Mouse (Mus musculus) Patski (cell line): ENCODE measurements around the gene Pop5. TPM values are rescaled to one million over a fixed set of nuclear protein-coding genes. Genes with fewer than 3 reads are reported as not detected.

Source experiments
- ATAC-seq: fragments of 100-300 bp; one replicate; pipeline ENCODE4 v1.8.0; 2021
- CTCF ChIA-PET: fragments of 350-600 bp; sonication (Branson Sonifier 250); formaldehyde crosslinking; loops from one replicate; lab custom pipeline; 2022; ENCODE audit warnings: inconsistent platforms; lab: Charles Lee
- POLR2A ChIA-PET: fragments of 350-600 bp; sonication (Branson Sonifier 250); formaldehyde crosslinking; loops from one replicate; lab custom pipeline; 2022; ENCODE audit warnings: antibody characterized with exemption, inconsistent platforms; lab: Charles Lee
- DNase-seq: peaks from one replicate; pipeline ENCODE4 v3.0.0-alpha.2; 2011; ENCODE audit warnings: low read depth, low spot score
- H3K27me3 ChIP-seq: fragments of 371-371 bp; one replicate; pipeline ENCODE4 v1.5.1; 2021
- CTCF ChIP-seq: fragments of 100-300 bp; IDR thresholded peaks from one replicate; pipeline ENCODE4 v1.5.1; 2021
- in situ Hi-C: fragments of 300-500 bp; cut with MboI; formaldehyde crosslinking; loops from 3 replicates; pipeline ENCODE4 v1.11.1; 2018; ENCODE audit warnings: low pct_unique_long_range_greater_than_20kb, mixed read lengths
- polyA plus RNA-seq: library from polyadenylated mRNA; unstranded; gene quantifications from one replicate; pipeline ENCODE4 v1.2.3, GENCODE M21; 2021

Pop5 gene
- polyA plus RNA-seq, 1 experiment from 2014 or later: 123 TPM

- ChIA-PET POLR2A (interaction anchor here (0.5 to 1.6 kb wide), 8 partner anchors 10 to 294 kb away, joined by 3 to 5 read pairs (median 4); partner anchors contain the start of genes Dynll1, Gatc and Triap1), CTCF (interaction anchor here (1.3 to 1.5 kb wide), 2 partner anchors 22 to 74 kb away, joined by 3 to 4 read pairs; no protein-coding TSS in a partner anchor)
- H3K27me3 ChIP-seq: no peaks in the 10 kb centered on the region
- peak; percentile 97 for DNase-seq
- peak; percentile 52 for ATAC-seq
- no peak for TF ChIP-seq CTCF
- in situ Hi-C loops: no loop called here
Measured at GRCm38 (mm10) chr5:115272812-115273548, 37.3 kb downstream of the Pop5 start, which contains the start of gene Rnf10. Gene Rnf10, minus strand, starts transcription at chr5:115272898.

GRCm38 (mm10) chr5:115273549-115274135 lies 38.0 kb downstream of the Pop5 start:
- H3K27me3 ChIP-seq: no peaks in the 10 kb centered on the region
- POLR2A ChIA-PET: interaction anchor here (0.6 to 1.5 kb wide), 3 partner anchors 35 to 54 kb away, joined by 4 read pairs; no protein-coding TSS in a partner anchor
- in situ Hi-C loops: no loop called here
- DNase-seq: no peak
- TF ChIP-seq CTCF: no peak
- ATAC-seq: no peak
- CTCF ChIA-PET: interaction anchor here (1.3 to 1.5 kb wide), 2 partner anchors 21 to 74 kb away, joined by 3 to 4 read pairs; no protein-coding TSS in a partner anchor

- no peak for TF ChIP-seq CTCF
- DNase-seq (no peak), ATAC-seq (no peak)
- CTCF ChIA-PET: interaction anchor here (0.9 to 1.1 kb wide), 2 partner anchors 20 to 45 kb away, joined by 4 read pairs; no protein-coding TSS in a partner anchor
- in situ Hi-C loops: no loop called here
- POLR2A ChIA-PET: interaction anchor here (1.5 kb wide), 1 partner anchor 36 kb away, joined by 4 read pairs; no protein-coding TSS in a partner anchor
- no peaks in the 10 kb centered on the region for H3K27me3 ChIP-seq
Measured at GRCm38 (mm10) chr5:115274353-115274752, 38.7 kb downstream of the Pop5 start.

- no peaks in the 10 kb centered on the region for H3K27me3 ChIP-seq
- ATAC-seq: no peak
- ChIA-PET POLR2A (no interaction called here), CTCF (interaction anchor here (0.7 to 1.1 kb wide), 3 partner anchors 19 to 45 kb away, joined by 3 to 4 read pairs (median 4); no protein-coding TSS in a partner anchor)
- no peak for TF ChIP-seq CTCF
- in situ Hi-C loops: no loop called here
- DNase-seq: no peak
Measured at GRCm38 (mm10) chr5:115274771-115275170, 39.1 kb downstream of the Pop5 start.

- DNase-seq (no peak), ATAC-seq (no peak)
- ChIA-PET POLR2A (no interaction called here), CTCF (no interaction called here)
- TF ChIP-seq CTCF: peak; percentile 77
- in situ Hi-C loops: no loop called here
- no peaks in the 10 kb centered on the region for H3K27me3 ChIP-seq
Measured at GRCm38 (mm10) chr5:115275998-115276397, 40.4 kb downstream of the Pop5 start.

- no peak for ATAC-seq
- no peaks in the 10 kb centered on the region for H3K27me3 ChIP-seq
- CTCF ChIA-PET: interaction anchor here (1.5 kb wide), 1 partner anchor 153 kb away, joined by 3 read pairs; no protein-coding TSS in a partner anchor
- POLR2A ChIA-PET: interaction anchor here (1.0 kb wide), 1 partner anchor 23 kb away, joined by 3 read pairs; no protein-coding TSS in a partner anchor
- TF ChIP-seq CTCF: no peak
- in situ Hi-C loops: no loop called here
- no peak for DNase-seq
Measured at GRCm38 (mm10) chr5:115278053-115278452, 42.4 kb downstream of the Pop5 start.

- ATAC-seq (no peak), DNase-seq (no peak)
- in situ Hi-C loops: no loop called here
- ChIA-PET POLR2A (no interaction called here), CTCF (no interaction called here)
- no peaks in the 10 kb centered on the region for H3K27me3 ChIP-seq
- no peak for TF ChIP-seq CTCF
Measured at GRCm38 (mm10) chr5:115278785-115279184, 43.1 kb downstream of the Pop5 start.

- CTCF ChIA-PET: interaction anchor here (1.1 to 1.3 kb wide), 2 partner anchors 11 to 40 kb away, joined by 3 to 5 read pairs; no protein-coding TSS in a partner anchor
- no peak for ATAC-seq
- no peaks in the 10 kb centered on the region for H3K27me3 ChIP-seq
- no peak for DNase-seq
- POLR2A ChIA-PET: interaction anchor here (0.7 to 1.0 kb wide), 2 partner anchors 9 to 47 kb away, joined by 3 read pairs; partner anchors contain the start of gene Srsf9
- TF ChIP-seq CTCF: no peak
- in situ Hi-C loops: no loop called here
Measured at GRCm38 (mm10) chr5:115279226-115280049, 43.8 kb downstream of the Pop5 start, which contains the start of gene Coq5. Gene Coq5, plus strand, starts transcription at chr5:115279666.

- no peak for TF ChIP-seq CTCF
- DNase-seq (no peak), ATAC-seq (no peak)
- H3K27me3 ChIP-seq: no peaks in the 10 kb centered on the region
- POLR2A ChIA-PET: interaction anchor here (0.7 to 1.0 kb wide), 3 partner anchors 8 to 46 kb away, joined by 3 to 4 read pairs (median 3); partner anchors contain the start of gene Srsf9
- in situ Hi-C loops: no loop called here
- CTCF ChIA-PET: interaction anchor here (1.1 to 1.3 kb wide), 2 partner anchors 12 to 39 kb away, joined by 3 to 5 read pairs; no protein-coding TSS in a partner anchor
Measured at GRCm38 (mm10) chr5:115280050-115280687, 44.5 kb downstream of the Pop5 start.
